Mouse (Mus musculus) thymus, adult 2 months (tissue): ENCODE measurements around the gene Crkl.

ENCODE experiments used
- CTCF ChIP-seq: fragments of 200-500 bp; IDR thresholded peaks from 2 replicates; pipeline ENCODE4 v1.5.1; 2012; ENCODE audit warnings: mild to moderate bottlenecking, control low read depth, low read length, moderate library complexity, borderline replicate concordance; ENCODE audit not compliant: control insufficient read depth, poor library complexity, insufficient read depth; ENCODE audit errors: extremely low read depth
- POLR2A ChIP-seq: fragments of 200-500 bp; IDR thresholded peaks from 2 replicates; pipeline ENCODE4 v1.6.1; 2012; ENCODE audit warnings: mild to moderate bottlenecking, low read length, control low read depth, moderate library complexity; ENCODE audit not compliant: control insufficient read depth, poor library complexity, insufficient read depth; ENCODE audit errors: extremely low read depth

GRCm38 (mm10) chr16:17509240-17509597 is 57.4 kb downstream of the Crkl start:
- TF ChIP-seq POLR2A = no peak
- no peak for TF ChIP-seq CTCF
